Mouse (Mus musculus) B cell, adult 2 months (primary cell): ENCODE measurements around the gene Gm49027.
A peak's percentile ranks its signal among the peaks of the same experiment; 100 is the strongest.
"Not testable (repeated sequence)": the region's sequence is repeated elsewhere in the genome, so short reads cannot be mapped to it uniquely, and the experiment has no call there.

ENCODE experiments used
- DNase-seq, 2 experiments: peaks; one replicate each; pipeline ENCODE4 v3.0.0; 2022

The Gm49027 gene

DNA sequence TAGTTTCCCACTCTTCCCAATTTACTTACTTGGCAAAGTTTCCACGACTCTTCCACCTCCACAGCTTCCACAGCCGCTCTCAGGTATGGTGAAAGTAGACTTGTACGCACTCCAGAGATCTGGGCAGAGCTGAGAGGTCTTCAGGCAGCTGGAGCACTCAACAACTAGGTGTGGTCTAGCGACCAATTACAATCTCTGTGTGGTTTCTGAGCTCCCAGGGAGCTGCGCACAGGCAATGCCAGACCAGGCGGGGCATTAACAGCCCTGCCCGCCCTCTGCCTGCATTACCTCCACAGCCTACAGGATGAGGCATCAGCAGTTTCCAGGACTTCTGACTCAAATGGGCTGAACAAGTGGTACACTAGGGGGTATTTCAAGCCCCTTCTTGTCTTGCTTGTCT is at the start of gene Gm49027:
Gm49027 (minus strand) TSS at position 208 of the 400 bp plus-strand sequence.
- DNase-seq = no peak

DNA sequence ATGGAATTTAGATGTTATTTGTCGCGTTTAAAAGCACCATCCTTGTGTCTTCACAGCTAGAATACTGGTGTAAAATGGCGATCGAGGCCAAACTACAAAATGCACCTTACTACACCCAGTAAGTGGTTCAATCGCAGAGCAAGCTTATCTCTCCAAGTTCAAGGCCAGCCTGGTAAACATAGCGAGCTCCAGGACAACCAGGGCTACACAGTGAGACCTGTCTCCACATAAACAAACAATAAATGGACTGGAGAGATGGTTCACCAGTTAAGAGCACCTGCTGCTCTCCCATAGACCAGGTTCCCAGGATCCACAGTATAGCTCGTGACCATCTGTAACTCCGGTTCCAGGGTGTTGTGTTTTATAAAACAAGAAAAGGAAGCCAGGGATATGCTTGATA is 48.1 kb upstream of the Gm49027 start:
- DNase-seq = no peak

DNA sequence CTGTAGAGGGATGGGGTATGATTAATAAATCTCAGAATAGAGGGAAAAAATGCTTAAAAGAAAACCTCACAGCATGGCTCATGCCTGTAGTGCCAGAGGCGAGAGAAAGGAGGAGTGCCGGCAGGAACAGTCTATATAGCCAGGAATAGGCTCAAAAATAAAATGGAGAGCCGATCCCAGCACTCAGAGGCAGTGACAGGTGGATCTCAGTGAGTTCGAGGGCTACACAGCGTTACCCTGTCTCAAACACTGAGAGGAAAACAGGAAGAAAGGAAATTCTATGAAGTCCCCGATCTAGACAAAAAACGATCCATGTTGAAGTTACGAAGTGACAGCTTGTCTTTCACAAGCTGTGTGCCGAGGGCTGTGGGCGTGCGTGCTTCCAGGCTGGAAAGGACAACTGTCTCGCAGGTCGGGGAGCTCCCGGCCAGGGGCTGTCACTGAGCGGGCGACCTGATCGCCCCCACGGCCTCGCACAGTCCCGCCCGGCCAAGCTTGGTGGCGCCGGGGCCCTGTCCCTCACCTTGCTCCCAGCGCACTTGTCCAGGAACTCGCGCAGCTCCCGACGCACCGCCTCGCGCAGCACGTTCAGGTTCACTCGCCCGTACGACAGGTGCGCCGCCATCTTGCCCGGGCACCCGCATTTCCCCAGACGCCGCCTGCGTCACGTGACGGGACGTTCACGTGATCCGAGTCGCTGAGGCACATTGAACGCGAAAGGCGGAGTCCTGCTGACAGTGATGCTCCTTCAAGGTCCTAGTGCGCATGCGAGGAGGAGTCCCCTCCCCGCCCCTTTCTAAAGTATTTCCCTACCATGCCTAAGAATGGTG is 47.3 kb upstream of the Gm49027 start, which contains the start of gene Vps33a:
Vps33a (minus strand) TSS at position 682 of the 830 bp plus-strand sequence.
- DNase-seq = peak; percentile 98 to 99

DNA sequence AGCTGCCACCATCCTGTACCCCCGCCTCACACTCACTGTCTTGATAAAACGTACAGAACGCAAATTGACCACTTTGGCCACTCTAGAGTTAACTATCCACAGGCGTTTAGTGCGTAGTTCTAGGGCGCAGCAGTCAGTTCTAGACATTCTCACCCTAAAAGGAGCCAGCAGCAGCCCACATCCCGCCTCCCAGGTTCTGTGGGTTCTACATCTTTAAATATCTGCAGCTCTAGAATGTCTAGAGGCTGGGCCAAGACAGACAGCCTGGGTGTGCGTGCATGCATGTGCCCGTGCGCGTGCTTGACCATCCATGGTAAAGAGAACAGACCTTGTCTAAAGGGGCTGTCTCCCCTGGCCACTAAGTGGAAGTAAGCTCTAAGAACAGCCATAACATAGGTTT is 35.8 kb upstream of the Gm49027 start:
- DNase-seq = no peak

DNA sequence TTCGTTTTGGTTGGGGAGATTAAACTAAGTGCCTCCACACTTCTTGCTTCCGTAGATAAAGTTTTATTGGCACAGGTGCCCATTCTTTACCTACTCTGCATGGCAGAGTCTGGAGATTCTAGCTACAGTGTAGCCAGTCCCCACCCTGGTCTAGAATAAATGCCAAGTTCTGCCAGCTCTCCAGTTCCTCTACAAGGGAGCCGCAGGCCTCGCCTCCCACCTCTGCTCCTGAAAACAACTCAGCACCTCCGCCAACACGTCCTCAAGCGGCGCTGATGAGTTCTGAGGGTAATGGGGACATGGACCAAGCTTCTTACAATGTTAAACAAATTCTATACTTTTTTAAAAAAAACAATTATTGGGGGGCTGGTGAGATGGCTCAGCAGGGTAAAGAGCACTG is 34.3 kb upstream of the Gm49027 start:
- DNase-seq = no peak

DNA sequence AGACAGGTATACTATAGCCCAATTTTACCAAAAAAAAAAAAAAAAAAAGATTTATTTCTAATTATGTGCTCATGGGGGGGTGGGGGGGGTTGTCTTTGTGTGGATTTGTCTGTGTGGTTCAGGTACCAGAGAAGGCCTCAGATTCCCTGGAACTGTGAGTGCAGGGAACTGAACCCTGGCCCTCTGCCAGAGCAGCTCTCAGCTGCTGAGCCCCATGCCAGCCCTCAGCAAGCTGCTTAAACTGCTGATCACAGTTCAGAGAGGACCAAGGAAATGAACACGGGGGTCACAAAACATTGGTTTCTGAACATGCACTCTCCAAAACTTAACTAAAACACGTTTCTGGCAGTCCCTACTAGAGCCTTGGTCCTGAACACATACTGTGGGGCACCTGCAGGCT is 31.2 kb upstream of the Gm49027 start:
- no peak for DNase-seq

DNA sequence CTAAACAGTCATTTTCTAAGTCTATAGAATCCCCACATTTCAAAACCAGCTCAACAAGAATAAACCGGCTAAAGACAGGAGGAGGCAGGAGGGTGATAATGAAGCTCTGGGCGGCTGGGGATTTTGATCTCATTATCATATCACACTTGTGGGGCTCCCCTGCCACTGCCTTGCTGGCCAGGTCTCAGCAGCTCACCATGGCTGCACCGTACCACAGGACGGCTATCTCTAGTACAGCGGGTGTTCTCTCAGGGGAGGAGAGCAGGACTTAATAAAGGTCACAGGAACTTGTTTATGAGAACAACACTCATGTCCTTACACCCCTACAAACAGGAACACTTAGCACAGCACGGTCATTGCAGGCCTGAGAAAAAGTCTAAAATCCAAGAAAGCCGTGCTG is 30.4 kb upstream of the Gm49027 start:
- no peak for DNase-seq

DNA sequence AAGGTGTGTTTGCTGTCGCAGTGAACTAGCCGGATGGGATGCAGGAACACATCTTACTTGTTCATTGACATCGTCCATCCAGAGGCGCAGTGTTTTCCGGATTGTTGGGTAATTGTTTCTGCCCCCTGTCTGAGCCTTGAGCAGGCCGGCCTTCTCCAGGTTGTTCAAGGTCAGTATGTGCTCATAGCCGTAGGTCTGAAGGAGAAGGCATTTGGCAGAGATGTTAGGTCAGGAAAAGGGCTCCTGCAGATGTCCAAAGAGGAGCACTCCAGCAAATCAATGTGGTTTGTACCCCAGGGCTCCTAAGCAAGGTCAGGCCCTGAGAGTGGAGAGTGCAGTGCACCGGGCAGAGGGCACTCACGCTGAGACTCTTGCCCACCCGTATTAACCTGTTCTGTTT is 8.5 kb upstream of the Gm49027 start:
- DNase-seq = no peak

DNA sequence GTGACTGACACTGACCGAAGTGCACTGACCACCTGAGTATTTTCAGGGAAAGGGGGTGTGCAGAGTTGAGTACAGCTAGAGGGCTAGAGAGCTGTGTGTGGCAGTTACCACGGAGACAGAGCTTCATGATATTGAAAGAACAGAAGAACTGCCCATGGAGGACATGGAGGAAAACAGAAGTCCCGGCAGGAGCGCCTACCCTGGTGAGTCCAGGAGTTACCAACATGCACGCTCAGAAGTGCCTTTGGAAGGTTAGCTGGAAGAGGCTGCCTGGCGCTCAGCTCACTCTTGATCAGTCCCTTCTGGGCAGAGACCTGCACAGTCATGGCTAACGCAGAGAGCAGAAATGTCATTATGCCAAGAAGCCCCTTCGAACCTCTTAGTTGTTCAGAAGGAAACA is 4.8 kb upstream of the Gm49027 start:
- DNase-seq = no peak

DNA sequence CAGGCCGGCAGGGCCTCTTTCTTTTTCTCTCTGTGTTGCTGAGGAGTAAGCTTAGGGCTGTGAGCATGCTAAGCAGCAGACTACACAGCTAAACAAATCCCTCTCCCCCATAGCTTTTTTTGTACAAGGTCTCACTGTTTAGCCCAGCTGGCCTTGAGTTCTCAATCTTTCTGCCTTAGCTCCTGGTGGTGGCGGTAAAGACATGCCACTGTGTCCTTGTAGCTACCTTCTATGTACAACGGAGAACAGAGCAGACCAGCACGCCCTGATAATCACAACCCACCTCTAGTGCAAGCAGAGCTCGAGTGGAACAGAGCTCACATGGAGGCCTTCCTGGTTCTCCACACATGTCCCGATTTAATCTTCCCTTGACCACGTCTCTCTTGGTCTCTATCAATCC is 3.4 kb upstream of the Gm49027 start:
- DNase-seq = peak in 1 of 2 experiments; percentile 0

DNA sequence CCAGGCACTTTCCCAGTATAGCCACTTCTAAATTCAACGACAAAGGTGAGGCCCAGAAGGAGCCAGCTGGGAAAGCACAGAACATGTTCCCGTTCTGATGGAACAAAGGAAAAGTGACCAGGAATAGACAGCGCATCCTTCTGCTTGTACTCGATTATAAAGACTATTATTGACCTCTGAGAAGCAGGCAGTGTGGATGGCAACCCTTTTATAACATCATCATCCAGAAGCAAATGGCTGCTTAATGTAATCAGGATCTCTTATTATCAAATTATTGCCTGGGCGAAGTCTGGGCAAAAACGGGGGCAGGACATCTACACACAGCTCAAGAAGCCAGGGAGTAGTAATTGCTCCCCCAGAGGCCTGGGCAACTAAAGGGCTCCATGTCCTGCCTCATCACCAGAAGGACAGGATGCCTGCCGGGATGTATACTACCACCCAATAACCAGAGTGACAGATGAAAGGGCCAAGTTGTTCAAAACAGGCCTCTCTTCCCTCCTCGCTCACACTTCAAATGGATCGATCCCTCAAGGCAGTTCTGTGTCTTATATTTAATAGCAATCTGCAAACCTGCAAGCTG is 718 bp upstream of the Gm49027 start:
- DNase-seq = no peak

DNA sequence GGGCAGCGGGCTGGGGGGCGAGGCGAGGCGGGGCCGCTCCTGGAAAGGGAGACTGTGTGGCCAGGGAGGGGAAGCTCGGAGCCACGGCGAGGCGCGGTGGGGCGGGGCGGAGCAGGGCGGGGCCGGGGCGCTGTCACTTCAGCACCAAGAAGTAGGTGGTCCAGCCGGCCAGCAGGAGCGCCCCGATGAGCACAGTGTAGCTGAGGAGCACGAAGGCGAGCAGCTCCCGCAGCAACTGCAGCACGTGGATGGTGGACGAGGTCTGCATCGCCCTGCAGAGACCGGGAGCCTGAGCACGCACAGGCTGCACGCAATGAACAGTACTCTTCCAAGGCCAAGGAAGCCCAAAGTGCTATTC is 916 bp downstream of the Gm49027 start:
- no peak for DNase-seq

DNA sequence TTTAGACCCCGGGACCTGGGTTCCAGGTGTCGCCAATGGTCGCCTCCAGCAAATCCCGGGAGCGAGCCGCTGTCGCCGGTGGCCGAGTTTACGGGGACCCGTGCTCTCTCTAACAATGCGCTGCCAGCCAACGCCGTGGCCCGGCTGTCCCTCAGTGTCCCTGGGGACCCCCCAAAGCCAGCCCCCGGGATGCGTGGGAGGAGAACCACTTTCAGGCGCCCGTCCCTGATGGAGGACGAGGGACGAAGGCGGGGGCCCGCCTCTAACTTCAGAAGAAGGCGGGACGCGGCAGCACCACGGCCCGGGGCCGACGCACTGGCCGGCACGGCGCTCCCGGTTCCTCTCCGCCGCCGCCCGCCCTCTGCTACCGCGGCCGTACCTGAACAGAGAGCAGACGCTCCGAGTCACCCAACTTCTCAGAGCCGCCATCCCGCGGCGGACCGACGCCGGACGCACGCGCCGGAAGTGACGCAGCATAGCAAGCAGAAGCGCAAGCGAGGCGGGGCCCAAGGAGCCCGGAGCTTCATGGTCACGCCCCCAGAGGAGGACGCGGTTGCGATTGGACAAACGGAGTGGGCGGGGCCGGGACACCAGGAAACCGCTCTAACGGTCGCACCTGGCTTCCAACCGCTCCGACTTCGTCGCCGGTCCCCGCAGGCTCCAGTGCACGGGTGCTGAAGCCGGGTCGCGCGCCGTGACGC is 1.4 kb downstream of the Gm49027 start, which contains the start of gene Diablo:
Diablo (minus strand) TSS at position 485 of the 701 bp plus-strand sequence.
- DNase-seq = peak; percentile 99

DNA sequence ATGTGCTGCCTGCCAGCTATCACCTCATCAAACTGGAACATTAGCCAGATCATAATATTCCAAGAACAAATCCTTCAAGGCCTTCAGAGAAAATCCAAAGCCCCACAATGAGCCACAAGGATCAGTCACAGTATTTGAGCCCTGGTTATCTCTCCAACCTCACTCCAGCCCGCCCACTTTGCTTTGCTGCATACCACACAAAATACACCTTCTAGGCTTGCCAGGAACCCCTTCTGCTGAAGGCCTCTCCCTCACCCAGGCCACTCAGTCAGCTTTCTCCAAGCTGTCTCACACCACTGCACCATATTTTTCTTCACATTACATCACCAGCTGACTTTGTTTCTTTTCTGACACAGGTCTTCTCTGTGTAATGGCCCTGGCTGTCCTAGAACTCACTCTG is 3.1 kb downstream of the Gm49027 start:
- no peak for DNase-seq

DNA sequence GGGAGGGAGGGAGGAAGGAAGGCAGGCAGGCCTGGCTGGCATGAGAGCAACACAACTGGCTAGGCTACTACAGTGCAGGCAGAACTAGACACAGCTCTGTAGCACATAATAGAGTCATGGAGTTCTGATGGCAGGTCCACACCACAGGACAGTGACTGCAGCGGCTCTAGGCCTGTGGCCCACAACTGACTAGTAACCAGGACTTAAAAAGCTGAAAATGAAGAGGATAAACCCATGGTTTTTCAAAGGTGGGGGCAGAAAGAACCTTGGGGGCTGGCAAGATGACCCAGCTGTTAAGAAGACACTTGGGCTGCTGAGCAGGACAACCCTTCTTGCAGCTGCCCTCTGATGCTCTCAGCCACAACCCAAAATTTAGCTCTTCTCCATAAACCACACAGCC is 3.7 kb downstream of the Gm49027 start:
- no peak for DNase-seq

DNA sequence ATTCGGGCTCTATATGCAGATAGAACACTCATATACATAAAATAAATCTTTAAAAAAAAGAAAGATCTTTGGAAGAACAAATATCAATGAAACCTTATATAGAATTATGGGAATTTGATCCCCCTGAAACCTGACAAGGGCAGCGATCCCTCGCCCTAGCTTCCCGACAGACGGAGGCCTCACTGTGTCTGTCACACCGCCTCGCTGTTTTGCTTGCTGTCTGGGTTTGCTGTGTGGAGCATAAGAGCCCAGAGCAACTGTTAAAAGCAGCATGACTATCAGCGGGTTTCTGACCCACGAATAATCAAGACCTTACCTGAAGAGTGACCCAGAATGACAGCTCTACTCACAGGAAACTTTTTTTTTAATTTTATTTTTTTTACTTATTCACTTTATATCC is 4.6 kb downstream of the Gm49027 start:
- DNase-seq = no peak

DNA sequence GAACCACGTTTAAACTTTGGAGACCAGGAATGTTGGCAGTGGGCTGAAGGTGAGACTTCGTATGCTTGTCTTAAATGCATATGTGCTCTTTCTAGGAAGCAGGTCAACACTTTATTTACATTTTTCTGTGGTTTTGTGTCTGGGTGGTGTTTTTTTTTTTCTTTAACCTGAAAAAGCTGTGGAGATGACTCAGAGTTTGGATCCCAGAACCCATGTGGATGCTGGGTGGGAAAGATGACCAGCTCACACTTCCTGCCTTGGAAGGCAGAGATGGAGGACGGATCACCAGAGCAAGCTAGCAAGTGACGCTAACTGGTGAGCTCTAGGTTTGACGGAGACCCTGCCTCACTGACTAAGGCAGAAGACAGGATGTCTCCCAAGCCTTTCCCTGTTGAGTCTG is 10.4 kb downstream of the Gm49027 start:
- DNase-seq = no peak

DNA sequence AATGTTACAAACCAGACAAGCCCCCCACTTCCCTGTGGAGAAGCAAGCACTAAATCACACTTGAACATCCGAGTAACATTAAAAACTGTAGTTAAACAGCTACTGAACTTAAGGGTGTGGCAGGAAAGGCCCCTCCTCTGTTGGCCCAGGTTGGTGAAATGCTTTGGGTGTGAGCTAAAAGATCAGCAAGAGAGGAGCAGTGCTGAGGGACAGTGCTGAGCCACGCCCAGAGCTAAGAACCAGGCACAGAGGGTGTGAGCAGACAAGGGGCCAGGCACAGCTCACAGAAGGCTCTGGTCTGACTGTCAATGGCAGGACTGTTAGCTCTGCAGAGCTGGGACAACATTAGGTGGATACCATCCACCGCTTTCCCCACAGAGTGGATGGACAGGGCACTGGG is 13.2 kb downstream of the Gm49027 start:
- DNase-seq = no peak

DNA sequence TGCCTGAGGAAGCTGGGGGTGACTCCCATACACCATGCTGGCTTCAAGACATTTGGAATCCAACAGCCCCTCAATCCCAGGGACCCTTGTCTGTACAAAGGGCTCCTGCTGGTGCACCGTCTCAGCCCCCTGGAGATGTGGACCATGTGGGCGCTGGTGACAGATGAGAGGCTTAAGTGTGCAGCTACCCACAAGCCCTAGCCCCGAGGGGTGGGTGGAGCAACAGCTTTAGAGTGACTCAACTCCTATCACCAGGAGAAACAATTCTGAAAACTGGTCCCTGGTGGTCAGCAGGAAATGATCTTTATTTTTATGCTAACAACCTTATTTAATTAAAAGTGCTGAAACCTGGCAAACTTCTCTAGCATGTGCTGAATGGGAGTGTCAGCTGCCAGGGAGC is 13.9 kb downstream of the Gm49027 start:
- DNase-seq = not testable (repeated sequence)

DNA sequence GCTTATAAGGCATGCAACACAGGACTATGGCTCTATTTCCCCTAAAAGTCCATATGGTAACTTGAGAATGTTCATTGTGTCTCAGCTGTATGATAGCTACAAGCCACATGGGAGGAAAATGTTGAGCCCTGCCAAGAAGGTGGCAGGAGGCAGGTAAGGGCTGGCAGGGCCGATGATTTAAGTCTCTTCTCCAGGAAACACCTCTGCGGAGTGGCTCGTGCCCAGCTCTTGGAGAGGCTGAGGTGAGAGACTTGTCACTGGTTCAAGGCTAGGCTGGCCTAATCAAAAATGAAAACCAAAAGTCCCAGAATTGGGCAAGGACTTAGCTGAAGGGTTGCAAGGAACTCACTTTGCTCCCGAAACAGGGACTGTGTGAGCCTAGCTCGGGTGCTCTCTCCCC is 15.1 kb downstream of the Gm49027 start, which contains the start of gene B3gnt4:
B3gnt4 (plus strand) TSS at position 301 of the 400 bp plus-strand sequence.
- no peak for DNase-seq

DNA sequence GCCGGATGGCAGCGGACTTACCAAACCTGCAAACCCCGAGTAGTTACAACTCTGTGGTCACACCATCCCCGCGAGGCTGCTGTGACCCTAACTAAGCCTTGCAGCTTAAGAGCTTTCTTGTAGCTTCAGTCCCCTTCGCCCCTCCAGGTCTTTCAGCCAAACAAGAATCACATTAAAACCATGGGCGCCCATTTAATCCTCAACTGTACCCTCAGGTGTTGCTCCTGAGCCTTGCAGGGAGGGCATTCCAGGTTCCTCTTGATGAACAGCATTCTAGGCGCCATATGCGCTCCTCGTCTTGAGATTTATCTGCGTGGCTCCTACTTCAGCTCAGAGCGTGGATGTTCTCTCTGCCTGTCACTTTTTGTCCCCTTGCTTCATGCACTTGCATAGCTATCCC is 16.4 kb downstream of the Gm49027 start:
- no peak for DNase-seq

DNA sequence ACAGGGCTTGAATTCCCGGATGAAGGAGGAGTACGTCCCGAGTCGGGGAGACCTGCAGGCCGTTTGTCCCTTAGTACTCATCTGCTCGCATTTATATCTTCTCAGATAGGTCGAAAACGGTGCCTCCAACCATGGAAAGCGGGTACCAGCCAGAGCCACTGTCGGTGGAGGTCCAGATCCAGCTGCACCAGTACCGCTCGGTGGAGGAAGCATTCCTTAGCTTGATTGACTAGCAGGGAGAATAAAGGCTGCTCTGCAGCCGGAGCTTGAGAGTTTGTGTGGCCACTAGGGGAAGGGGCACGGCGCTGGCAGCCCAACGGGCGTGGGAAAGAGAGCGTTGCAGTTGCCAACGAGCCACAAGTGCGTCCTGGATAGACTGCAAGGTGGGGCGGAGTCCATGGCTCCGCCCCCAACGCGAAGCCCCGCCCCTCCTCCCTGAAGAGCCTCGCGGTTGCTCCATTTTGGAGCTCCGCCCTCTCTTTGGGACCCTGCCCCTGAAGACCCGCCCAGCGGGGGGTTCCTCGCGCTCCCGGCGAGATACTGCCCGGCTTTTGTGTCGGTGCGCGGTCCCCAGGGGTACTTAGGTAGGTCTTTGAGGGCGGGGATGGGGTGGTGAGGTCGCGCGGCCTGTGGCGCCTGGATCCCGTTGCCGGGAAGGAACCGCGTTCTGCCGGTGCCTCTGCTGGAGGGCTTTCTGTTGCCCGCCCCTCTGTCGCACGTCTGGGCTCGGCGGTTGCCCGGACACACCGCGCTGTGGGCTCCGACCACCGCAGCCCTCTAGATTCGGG is 17.2 kb downstream of the Gm49027 start:
- DNase-seq = peak; percentile 83 to 84

DNA sequence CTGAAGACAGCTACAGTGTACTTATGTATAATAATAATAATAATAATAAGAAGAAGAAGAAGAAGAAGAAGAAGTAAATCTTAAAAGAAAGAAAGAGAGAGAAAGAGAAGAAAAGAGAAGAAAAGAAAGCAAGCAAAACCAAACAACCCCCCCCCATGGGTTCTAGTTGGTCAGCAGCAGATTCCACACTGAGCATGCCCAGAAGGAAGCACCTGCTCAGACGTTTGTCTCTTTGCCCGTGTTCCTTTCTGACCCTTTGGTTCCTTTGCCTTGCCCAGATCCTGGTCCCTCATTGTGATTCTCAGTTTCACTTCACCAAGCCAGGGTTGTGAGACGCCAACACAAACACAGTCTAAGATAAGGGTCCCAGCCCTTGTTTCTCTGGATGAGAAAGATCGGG is 23.3 kb downstream of the Gm49027 start:
- DNase-seq = no peak
